Mouse (Mus musculus) right cerebral cortex, postnatal 25 days (tissue): ENCODE results near the gene B4galnt2.
"Not testable (repeated sequence)": the region's sequence is repeated elsewhere in the genome, so short reads cannot be mapped to it uniquely, and the experiment has no call there.

Experiments
- DNase-seq: peaks from one replicate; pipeline ENCODE4 v3.0.0; 2022

B4galnt2 gene

DNA sequence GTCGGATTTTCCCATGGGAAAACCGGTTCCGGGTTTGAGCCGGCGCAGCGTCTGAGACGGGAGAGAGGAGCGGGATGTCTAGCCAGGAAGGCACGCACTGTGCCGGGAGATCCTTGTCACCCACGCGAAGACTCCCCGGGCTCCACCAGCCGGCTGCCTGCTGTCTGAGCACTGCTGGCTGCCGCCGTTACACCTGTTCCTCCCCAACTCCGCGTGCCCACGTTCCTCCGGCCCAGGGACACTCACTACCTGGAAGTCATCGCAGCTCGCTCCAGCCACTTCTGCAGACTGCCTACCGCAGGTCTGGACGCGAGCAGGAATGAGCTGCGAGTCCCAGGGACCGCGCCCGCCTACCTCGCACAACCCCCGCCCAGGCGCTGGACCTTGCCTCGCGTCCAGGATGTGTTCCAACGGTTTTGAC, at the start of gene B4galnt2:
Gene B4galnt2, minus strand, starts transcription at position 321 of the 421 bp plus-strand sequence.
- peak; percentile 24 for DNase-seq

DNA sequence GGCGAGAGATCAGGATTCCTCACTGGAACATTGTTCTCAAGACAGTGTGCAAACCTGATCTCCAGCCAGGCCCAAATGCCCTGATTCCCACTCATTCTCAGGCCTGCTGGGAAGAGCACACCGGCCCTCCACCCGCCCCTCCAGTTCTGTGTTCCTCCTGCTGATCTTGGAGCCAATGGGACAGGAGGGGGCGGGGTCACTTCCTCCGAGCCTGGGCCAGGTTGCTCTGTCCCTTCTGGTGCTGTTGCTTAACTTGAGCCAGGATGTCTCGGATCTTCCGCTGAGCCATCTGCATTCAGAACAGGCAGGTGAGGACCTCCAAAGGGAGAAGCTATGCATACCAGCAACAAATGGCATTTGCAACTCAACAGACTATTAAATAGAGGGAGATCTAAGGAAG, 48.6 kb upstream of the B4galnt2 start:
- no peak for DNase-seq

DNA sequence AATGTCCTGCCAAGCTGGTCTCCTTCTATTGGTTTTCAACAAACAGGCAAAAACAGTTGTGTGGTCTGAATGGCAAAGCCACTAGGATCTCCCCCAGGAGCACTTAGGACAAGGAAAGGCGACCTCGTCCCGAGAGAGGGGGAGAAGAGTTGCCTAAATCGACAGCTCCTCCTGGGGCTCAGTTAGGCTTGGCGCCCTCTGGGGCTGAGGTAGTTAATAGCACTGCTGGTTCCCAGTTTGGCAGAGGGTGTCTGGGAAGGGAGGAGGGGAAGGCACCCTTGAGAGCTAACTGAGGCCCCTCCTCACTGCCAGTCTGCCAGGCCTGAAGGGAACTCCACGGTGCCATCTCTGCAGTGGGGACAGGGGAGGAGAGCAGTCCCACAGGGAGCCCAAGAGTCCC, 44.5 kb upstream of the B4galnt2 start:
- DNase-seq, result no peak

DNA sequence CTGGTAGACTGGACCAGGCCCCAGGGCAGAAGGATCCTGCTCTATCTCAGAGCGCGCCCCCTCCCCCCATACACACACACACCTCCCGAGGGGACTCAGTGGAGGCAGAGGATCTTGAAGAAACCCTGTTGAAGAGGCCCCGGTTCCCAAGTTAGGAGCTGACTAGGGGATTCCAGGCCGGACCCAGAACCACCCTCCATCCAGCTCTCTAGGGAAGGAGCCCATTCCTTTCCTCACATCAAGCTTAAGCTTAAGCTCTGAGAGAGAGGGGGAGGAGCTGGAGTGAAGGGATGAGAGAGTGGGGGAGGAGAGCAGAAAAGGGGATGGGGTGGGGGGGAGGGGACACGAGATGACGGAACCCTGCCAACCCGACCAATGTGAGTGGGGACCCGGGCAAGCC, 43.6 kb upstream of the B4galnt2 start:
- DNase-seq, result no peak

DNA sequence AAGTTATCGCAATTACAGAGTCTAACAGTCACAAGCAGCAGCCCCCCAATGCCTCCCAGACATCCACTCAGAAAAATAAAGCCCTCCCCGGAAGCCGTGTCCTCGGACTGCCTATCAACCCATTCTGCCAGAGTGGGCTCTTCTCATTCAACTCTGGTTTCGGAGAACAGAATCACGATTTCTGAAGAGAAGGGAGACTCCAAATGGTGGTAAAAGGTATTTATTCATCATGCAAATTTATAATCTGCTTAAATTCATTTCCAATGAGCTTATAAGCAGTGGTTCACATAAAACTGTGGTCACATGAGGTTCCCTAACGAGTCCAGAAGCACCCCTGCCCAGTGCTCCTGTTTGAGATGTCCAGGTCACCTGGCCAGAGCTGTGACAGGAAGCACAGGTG, 42.7 kb upstream of the B4galnt2 start:
- DNase-seq, result no peak

DNA sequence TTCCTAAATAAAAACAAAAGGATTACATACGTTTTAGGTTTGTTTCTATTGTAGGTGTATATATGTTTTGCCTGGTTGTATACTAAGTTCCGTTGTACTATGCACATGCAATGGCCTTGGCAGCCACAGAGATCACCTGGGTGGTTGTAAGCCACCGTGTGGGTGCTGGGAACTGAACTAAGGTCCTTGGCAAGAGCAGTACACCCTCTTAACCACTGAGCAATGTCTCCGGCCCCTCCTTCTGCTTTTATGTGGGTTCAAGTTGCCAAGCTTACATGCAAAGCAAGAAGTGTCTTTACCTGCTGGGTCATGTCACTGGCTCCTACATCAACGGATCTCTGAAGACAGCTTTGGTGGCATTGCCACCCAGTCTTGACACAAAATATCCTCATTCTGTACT, 38.6 kb upstream of the B4galnt2 start:
- DNase-seq, result no peak

DNA sequence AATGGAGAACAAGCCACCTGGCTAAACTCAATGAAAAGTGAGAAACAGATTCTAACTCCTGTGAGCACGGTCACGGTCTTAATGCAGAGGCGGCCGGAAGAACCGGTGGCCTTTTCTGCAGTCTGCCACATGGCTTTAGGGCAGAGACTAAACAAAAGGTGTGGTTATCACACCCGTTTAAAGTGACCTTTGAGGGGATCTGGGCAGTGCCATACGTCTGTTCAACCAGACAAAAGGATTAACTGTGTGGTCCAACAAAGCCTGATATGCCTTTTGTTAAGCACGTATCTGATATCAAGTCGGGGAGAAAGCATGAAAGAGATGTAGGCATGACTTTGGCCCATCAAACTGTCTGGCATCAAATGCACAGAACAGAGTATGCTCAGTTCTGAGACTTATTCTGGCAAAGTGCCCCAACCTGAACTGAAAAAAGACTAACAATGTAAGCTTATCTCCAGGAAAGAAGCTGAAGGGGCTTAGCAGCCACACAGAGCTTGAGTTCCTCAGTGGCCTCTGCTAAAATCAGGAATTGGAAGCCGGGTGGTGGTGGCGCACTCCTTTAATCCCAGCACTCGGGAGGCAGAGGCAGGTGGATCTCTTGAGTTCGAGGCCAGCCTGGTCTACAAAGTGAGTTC, 31.3 kb upstream of the B4galnt2 start:
- no peak for DNase-seq

DNA sequence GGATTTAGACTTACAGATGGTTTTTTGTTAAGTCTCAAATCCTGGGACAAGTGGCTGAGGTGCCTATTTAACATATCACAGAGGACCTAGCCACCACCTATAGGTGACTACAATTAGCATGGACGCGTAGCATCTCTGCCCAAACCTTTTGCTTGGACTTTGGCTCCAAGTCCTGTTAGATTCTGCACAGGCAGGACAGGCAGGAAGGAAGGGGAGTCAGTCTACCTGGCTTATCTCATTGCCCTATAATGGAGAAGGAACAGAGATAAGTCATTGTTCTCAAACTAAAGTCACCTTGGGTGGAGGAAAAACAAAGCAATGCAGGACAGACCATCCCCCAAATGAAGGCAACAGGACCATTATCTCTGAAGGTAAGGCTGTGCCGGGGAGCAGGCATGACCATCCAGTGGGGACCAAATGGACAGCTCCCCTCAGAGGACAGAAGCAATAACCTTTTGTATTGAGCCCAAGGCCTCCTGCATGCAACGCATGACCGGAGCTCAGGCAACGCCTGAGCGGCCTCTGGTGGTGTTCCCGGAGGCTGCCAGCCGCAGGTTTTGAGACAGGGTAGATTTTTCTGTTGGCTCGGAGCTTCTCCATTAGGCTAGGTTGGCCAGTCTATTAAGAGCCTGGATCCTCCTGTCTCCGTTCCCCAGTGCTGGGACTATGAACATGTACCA, 25.3 kb upstream of the B4galnt2 start:
- DNase-seq, result no peak

DNA sequence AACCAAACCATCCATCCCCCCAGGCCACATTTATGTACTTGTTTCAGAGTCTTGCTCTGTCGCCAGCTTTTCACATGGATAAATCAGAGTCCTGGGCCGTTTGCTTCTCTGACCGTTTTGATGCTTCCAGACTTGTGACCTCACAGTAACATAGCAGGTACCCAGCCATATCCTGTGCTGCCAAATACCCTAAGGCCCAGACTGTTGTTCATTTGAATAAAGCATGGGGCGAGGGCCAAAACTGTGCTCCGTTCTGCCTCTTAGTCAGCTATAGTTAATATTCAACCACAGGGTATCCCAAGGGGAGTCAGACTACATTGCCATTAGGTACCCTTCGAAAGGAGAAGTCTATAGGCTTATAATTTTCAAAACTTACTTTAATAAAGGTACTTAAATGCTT, 21.7 kb upstream of the B4galnt2 start:
- DNase-seq, result no peak

DNA sequence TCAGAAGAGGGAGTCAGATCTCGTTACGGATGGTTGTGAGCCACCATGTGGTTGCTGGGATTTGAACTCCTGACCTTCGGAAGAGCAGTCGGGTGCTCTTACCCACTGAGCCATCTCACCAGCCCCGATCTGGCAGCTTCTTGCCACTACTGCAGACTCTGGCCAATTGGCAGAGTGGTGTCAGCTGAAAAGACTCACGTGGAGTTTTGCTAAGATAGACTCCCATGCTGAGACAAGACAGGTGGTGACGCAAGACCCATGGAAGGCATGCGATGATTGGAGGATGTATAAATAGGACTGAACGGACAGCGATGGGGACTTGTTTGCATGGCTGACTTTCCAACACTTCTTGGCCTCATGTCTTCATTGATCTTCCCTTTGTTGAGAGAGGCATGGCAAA, 17.5 kb upstream of the B4galnt2 start:
- DNase-seq, result not testable (repeated sequence)

DNA sequence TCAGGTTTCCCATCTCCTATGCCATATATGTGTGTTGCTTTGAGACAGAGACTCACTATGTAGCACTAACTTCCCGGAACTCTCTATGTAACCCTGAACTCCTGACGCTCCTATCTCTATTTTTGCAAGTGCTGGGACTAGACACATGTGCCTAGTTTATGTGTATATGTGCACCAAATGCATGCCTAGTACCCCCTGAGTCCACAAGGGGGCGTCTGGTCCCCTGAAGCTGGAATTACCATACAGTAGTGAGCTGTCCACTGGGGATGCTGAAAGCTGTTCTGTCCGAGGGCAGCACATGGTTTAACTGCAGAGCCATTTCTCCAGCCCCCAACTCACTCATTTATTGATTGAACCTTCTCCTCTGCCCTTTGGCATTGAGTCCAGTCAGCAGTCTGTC, 11.7 kb upstream of the B4galnt2 start:
- no peak for DNase-seq

DNA sequence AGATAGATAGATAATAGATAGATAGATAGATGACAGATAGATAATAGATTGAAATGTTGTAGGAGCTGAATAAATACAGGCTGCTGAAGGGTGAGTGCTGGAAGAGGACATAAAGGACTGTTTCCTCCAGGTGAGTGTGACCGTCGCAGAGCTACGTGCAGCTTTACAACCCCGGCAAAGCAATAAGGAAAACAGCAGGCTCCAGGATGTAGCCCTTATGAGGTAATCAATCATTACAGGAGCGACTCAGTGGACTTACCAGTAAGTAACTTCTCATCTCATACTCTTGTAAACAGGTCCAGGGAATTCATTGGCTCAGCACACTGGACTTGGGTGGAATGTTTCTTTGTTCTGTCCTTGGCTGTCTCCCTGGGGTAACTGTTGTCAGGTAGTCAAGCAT, 11.3 kb upstream of the B4galnt2 start:
- no peak for DNase-seq

DNA sequence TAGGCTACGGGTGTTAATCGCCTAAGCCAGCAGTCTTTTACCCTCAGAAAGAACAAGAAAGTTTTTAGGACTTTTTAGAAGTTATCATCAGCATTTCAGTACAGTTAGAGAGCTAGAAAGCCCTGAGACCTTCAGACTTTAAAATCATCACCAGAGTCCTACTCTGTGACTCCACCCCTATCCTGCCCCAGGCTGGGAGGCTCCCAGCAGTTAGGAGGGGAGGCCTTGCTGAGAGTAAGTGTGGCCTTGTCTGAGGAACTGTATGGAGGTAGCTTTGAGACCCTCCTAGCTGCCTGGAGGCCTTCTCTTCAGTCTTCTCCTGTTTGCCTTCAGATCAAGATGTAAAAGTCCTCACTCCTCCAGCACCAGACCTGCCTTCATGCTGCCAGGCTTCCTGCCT, 9.5 kb upstream of the B4galnt2 start:
- no peak for DNase-seq

DNA sequence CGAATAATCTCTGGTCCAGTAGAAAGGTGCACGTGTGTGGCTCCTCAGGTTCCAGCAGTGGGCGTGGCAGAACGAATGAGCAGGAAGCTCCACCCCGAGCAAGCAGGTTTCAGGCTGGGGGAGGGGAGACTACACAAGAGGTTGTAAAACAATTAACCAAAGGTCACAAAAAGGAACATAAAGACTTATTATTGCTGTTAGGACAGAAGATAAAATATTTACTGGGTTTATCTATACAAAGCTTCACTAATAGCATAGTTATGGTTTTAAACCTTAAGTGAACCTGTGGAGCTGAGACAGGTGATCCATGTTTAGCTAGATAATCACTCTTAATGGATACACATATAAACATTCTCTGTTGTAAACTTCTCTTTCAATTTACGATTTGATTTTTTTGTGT, 8.8 kb upstream of the B4galnt2 start:
- not testable (repeated sequence) for DNase-seq

DNA sequence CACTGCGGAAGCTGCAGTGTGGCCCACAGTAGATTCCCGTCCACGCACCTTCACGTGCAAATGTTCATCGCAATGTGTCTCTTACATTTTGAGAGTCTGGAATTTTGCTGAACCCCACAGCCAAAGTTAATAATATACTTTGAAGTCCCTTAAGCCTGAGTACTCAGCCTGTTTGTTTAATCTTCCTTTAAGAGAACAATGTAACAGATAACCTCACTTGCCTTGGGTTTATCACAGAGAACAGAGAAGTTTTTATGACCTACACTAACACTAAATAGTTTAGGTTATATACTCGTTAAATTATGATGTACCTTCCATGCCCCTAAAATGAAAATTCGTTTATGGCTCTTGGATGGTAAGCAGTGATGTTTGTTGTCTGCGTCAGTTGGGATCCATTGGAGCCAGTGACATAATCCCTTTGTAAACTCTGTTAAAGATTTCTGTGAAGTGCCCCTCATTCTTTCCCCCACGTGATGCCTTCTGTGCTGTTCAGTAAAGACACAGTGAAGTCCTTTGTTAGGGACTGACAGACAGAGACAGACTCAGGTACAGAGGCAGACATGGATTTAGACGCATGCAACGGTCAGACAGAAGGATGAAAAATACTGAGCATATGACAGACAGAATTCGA, 7.4 kb upstream of the B4galnt2 start:
- DNase-seq, result no peak

DNA sequence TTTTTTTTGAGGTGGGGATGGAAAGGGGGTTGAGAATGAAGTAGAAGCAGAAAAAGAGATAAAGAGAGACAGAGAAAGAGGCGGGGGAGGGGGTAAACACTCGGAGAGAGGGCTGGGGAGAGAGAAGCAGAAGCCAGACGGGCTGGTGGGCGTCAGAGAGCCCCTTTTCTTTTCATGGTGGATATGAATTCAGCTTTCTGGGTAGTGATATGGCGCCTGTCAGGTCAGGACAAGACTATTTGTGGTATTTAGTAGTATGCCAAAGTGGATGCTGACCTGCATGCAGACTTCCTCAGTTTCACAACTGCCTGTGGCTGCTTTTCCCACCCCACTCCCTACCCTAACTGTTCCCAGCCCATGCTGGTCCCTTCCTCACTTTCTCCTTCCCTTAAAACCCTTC, 1.7 kb upstream of the B4galnt2 start:
- no peak for DNase-seq

DNA sequence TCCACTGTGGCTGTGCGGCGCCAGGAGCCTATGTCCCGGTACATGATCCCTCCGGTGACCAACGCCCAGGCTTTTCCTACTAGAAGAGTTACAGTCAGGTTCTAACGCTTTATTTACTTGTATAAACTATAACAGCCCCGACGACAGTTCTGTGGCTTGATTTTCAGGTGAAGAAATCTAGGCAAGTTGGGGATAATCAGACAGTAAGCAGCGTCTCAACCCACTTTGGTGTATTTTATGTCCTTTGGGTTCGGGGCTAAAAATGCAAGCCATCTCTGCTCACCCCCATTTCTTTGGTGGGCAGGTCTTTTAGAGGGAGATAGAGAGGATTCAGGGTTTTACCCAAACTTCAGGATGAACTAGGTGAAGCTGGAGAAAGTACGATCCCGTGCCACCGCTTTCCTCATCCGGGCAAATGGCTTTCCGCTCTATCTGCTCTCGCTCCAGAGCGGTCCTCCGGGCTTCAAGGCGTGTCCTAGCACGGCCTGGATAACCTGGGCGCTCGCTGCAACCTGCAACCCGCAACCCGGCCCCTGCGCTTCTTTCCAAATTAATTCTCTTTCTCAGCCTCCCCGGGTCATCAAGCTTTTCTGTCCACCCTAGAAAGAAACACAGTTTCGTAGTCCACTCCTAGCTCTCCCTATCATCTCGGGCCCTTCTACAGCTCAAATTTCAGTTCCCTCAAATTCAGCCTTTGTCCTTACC, 467 bp upstream of the B4galnt2 start:
- DNase-seq, result peak; percentile 4

DNA sequence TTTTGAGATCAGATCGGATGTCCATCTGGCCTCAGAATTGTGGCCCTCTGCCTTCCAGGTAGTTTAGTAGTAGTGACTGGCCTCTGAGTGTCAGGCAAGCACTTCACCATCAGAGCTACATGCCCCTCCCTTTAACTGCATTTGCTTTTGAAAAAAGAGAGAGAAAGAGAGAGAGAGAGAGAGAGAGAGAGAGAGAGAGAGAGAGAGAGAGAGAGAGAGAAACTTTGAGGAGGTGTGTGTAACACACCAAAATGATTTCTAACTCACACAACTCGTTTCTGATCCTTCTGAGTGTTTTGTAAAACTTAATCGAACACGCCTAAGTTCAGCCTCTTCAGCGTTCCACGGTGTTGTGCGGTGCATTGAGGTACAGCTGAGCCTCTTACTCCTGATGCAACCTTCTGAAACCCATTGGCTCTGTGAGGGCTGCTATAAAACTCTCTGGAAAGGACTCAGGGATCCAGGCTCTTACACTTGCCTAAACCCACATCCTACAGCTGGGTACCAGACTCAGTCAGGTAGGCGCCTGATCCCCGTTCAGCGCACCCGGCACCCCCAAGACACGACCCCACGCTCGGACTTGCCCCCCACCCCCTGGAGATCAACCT, 628 bp downstream of the B4galnt2 start:
- no peak for DNase-seq

DNA sequence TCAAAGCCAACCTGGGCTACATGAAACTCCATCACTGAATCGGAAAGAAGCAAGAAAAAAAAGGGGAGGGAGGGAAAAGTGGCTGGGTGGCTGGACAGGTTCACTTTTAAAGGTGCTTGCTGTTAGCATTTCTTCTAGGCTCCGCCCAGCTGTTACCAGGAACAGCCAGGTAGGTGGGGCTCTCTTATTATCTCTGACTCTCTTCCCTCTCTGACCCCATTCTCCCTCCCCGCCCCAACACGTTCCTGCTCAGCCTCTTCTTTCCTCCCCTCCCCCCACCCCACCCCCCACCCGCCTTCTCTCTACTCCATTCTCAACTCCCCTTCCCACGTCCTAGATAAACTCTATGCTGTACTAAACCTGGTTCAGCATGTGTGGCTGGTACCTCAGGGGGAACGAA, 3.1 kb downstream of the B4galnt2 start:
- DNase-seq, result no peak

DNA sequence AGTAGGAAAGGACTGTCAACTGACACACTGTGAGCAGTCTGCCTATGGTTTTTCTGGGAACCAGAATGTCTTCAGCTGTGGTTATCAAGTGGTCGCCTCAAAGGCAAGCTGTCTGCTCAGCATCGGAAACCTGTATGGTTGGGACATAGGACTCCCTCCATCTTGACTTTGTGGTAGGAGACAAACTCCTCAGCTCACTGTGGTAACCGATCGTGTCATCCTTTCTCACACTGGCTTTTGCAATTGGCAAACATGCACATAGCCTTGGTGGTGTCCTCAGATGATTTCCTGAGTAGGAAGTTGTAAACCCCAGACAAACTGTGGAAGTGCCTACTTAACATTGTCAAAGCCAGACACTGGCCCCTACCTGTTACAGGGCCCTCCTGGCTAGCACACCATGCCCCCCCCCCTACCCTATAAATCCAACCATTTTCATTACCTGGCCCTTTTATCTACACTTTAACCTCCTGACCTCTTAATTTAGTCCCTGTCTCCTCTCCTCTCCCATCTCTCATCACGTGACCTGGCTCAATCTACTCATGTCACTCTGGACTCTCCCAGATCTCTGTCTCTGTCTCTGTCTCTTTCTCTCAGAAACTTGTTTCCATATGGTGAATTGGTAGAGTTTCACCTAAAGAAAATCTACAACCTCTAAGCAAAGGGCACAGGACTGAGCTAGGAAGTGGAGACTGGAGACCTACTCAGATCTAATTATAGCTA, 6.7 kb downstream of the B4galnt2 start:
- DNase-seq, result no peak

DNA sequence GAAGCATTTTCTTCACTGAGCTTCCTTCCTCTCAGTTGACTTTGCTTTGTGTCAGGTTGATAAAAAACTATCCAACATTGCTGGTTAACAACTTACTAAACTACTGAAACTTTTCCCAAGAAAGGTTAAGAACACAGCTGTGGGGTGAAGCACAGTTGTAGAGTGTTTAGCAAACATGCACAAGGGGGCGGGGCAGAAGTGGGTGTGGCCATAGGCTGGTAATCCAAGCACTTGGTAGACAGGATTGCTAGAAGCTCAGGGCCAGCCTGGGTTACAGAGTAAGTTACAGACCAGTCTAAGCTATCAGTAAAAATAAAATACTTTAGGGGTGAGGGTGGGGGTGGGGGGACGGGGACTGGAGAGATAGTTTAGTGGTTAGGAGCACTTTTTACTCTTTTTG, 10.4 kb downstream of the B4galnt2 start:
- DNase-seq, result no peak

DNA sequence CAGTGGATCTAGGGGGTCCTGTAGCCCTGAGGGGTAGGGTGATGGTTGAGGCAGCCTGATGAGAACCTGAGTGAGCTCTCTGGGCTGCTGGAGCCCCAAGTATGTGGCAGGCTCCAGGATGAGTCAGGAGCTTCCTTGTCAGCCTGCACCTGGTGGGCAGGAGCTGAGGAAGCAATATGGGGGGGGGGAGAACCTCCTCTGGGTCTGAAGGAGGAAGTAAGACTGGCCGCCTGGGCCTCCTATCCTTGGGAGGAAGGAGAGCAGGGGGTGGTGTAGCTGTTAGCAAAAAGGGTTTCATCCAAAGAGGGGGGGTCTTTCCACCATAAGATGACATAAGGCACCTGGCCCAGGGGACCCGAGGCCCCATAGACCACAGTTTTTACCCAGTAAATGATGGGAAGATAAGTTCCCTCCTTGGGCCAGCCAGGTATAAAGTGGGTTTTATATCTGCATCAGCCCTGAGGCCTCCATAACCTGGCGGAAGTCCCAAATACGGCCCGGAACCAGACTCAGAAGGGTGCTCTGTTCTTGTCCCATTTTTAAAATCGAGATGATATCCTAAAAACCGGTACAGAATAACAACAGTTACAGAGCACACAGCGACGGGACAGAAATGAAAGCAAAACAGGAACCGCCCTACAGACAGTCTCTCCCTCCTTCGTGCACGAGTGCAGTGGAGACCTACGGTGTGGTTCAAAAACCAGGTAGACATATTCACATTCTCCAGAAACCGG, 18.1 kb downstream of the B4galnt2 start:
- DNase-seq, result no peak
